Mouse (Mus musculus) G1E-ER4 (cell line): ENCODE data around the gene Olfr1394. TPM values are rescaled to one million over a fixed set of nuclear protein-coding genes. Genes with fewer than 3 reads are reported as not detected.

Experiments used
- GATA1 ChIP-seq: IDR thresholded peaks from one replicate; pipeline ENCODE4 v1.8.0; 2012; ENCODE audit warnings: low read length, inconsistent platforms
- polyA plus RNA-seq: library from polyadenylated mRNA; stranded (reverse); fragments of >175 nt; gene quantifications from 2 replicates; pipeline ENCODE4 v1.2.3, GENCODE M21; 2012

Olfr1394 gene
- polyA plus RNA-seq, 1 experiment: not detected

DNA sequence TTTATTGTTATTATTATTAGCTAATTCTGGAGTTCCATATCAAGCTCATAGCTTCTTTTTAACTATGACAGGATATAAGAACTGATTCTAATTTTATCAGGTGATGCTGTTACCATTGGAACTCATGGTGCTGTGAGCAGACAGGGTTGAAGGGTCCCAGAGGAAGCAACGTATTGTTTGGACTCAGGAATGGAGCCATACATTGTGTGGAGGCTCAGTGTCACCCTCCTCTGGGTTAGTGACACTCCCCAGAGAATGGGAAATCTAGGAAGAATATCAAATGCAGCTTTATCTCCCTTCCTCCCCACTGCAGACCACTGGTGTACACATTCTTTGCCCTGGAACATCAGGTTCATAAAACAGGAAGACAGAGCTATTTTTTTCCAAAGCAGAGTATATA lies 29.0 kb downstream of the Olfr1394 start:
- no peak for TF ChIP-seq GATA1

DNA sequence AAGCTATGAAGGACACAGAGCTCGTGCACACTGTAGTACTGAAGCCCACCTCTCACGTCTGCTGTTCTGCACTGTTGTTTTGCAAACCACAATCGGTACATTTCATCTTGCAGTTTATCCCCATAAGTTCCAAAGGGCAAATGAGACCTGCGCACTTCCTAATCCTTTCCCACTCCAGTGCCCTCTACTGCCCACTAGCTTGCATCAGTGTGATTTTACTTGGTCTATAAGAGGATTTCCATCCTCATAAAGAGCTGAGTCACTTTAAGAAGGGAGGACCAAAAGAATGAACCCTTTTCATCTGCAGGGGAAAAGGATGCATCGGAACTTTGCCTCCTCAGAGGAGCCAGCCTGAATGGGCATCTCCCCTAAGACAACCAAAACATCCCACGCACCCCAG lies 32.3 kb downstream of the Olfr1394 start:
- no peak for TF ChIP-seq GATA1

DNA sequence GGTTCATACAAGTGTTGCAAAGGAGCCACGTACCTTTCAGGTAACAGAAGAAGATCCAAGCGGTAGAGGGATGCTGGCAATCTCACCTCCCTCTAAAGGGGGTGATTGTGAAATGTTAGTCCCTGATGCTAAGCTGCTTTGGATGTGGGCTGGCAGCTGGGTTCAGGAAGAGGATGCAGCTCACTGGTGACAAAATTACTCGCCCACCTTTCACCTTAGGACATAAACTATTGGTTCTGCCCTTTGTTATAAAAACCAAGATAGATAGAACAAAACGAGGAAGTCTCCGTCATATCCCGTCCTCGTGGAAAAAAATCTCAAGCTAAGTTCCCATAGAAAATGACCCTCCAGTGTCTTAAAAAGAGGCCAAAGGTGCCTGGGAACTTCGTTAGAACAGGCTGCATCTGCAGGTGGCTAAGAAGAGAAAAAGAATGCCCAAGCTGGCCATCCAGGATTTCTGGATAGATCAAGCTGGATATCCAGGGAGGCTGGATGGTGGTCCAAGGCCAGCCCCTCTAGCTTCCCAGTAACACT lies 32.8 kb downstream of the Olfr1394 start, which contains the start of gene Btnl9:
Gene Btnl9, minus strand, starts transcription at position 205 of the 534 bp plus-strand sequence.
- no peak for TF ChIP-seq GATA1

DNA sequence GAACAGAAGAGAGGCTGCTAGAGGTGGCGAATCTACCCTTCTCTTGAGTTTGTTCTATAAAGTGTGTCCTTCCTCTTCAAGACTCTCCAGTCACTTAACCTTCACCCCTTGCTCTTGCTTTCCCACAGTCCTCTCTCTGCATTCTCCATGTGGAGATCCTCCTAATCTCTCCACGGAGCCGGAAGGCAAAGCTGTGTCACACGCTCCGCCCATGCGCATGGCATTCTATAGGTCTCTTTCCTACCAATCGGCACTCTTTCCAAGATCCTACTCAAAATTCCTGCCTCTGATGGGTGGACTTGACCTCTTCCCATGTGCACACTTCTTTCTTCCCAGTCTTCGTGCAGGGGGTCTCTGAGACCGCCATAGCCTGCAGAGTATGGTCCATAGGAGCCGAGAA lies 33.5 kb downstream of the Olfr1394 start:
- no peak for TF ChIP-seq GATA1

DNA sequence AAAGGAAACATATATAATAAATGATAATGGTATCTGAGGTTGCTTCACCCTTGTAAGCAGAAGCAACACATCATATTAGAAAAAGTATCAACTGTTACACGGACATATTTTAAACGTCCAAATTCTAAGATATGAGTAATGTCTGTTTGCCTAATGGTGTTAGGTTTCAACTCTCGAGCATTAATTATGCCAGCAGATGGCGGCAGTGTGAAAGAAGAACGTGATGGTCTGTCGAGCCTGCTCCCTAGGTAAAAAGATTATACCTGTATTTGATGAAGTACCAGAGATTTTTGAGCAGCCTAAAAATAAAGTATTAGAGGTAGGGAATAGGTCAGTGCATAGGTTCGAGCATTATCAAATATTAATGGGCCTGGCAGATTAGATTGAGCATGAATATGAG lies 35.6 kb downstream of the Olfr1394 start:
- TF ChIP-seq GATA1: no peak

DNA sequence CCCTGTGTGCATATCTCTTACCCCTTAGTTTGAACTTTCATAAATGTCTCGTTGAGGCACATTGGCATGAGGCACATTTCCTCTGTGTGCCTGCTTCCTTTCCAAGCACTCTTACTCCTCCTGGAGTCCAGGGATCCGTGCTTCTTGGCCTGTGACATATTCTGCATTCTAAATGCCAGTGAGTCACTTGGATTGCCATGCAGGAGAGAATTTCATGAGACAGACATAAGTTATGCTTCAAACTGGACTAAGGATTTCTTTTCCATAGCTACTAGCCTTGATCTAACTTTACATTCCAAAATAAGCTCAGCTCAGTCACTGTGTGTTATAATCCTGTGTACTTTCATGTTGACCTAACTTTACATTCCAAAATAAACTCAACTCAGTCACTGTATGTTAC lies 36.9 kb downstream of the Olfr1394 start:
- no peak for TF ChIP-seq GATA1

DNA sequence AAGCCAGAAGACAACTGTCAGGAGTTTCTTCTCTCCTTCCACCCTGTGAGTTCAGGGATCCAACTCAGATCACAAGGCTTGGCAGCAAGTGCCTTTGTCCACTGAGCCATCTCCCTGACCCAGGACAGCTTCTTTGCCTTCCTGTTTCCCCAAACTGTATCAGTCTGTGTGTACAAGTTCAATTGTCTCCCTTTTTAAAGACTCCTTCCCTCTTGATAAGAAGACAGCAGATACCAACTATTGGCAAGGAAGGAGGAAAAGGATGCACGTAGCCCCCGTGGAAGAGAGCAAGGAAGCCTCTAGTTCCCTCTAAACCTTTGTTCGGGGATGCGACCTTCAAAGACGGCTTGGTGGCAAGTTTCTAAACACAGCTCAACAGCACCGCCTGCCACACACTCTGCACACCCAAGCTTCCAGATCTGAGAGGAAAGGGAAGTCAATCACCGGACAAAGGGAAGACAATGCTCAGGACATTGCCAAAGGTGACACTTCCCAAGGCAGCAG lies 41.7 kb downstream of the Olfr1394 start:
- no peak for TF ChIP-seq GATA1

DNA sequence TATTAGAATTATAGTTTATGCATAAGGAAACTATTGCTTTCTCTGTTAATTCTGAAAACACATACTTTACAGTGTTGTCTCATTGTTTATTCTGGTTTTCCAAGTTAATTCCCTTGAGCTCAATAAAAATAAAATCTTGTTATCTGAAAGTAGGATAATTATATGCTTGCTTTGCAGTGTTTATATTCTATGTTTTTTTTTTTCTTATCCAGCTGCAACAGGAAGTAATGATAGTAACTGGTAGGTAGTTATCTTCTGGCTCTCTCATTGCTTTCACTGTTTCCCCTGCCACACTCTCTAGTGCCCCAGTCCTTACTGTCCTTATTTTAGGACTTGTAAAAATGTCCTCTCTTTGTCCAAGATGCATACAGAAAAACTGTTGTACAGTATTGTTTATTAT lies 46.5 kb downstream of the Olfr1394 start:
- no peak for TF ChIP-seq GATA1

DNA sequence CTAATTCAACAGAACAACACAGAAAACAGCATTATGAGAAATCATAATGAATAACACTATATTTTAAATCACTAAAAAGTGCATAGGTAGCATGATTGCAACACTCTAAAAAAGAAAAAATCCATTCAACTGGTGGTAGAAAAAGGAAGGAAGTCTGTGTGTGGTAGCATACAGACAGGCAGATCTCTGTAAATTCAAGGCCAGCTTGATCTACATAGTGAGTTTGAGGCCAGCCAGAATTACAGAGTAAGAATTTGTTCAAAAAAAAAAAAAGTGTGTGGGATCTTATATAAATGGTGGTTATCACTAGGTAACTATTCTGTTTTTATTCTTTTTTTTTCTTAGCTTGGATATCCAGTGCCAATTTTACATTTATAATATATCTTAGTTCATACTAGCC lies 47.0 kb downstream of the Olfr1394 start:
- no peak for TF ChIP-seq GATA1

DNA sequence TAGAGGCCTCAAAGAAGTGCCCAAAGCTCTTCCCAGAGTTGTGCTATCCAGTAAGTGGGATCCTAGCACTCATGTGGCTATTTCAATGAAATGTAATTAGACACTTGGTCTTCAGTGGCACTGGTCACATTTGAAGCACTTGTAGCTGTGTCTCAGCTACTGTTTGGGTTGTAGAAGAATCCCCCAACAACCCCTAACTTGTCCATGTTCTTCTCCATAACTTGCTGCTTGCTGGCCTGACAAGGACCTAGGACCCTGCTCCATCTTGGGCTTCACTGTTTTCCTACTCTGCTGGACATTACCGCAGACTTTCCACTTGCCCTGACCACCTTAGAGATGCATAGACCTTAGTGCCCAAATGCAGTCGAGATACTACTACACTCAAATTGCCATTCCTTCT lies 47.9 kb downstream of the Olfr1394 start:
- no peak for TF ChIP-seq GATA1

DNA sequence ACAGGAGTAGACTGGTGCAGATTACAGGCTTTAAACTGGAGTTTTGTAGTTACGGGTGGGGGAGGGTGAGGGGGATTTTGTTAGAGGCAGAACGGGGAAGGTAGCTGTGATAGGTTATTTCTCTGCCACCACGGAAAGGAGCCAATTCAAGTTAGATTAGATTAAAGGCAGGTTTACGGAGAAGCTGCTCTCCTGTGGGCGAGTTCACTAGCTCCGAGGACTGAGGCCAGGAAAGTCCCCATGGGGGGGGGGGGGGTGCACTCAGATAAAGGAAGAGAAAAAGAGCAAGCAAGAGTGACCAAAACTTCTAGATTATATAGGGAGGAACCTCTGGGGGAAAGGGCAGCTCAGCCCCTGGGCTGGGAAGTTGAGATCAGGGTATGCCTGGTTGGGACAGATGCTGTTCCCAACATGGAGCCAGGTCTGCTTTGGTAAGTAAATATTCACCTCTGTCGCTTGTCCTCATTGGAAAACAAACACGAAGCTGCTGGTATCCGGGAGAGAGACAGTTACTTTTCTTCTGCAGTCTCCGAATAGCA lies 48.4 kb downstream of the Olfr1394 start:
- no peak for TF ChIP-seq GATA1

DNA sequence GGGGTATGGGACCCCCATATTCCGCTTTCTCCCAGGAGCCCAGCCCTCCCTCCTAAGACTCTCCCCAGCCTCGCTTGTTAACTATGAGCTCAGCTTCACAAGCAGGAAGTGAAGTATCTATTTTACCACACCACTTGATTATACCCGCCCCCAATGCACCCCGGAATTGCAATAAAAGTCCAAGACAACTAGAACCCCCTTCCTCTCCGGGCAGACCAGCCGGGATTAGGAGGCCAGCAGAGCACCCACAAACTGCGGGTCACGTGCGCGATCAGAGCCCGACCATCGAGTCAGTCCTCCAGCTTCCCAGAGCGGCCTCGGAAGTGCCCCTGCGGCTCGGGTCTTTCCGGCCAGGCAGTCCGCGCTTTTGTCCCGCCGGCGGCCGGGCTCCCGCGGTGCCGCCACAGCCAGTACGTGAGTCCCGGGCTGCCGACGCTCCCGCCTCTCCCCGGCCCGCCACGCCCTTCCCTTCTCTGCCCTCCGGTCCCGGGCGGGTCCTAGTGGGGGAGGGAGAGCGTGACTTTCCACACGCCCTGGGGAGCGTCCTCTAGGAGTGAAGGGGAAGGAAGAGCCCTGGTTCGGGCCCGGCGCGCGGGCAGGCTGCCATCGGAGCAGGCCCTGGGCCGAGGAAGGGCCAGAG lies 49.1 kb downstream of the Olfr1394 start, which contains the start of gene Zfp62:
Gene Zfp62, plus strand, starts transcription at position 164 of the 640 bp plus-strand sequence.
- TF ChIP-seq GATA1: no peak

DNA sequence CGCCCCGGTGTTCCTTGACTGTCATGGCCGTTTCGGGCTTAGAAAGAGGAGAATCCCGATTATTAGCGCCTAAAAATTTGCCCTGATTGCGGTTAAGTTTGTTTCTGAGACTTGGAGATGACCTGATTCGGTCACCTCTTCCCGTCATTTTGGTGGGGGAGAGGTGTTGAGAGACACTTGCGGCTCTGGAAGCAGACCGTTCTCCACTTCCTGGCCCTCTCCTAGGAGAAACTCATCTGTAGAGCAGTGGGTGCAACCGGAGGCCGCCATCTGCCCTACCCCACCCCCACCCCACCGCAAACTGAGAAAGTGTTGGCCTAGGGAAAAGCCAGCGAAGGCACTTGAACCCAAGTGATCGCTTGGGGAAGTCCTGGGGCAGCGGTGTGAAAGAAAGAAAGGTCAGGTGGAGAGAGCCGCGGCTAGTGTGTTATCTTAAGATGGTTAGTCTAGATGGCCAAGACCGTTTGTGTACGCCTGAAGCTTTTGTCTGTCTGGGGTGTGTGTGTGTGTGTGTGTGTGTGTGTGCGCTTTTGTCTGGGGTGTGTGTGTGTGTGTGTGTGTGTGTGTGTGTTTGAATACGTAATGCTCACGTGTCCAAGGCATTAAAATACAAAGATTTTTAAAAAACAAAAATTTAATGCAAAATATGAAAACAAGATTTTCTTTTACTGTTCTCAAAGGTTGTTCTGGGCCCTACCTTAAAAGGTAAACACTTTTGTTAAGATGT lies 49.8 kb downstream of the Olfr1394 start:
- no peak for TF ChIP-seq GATA1

DNA sequence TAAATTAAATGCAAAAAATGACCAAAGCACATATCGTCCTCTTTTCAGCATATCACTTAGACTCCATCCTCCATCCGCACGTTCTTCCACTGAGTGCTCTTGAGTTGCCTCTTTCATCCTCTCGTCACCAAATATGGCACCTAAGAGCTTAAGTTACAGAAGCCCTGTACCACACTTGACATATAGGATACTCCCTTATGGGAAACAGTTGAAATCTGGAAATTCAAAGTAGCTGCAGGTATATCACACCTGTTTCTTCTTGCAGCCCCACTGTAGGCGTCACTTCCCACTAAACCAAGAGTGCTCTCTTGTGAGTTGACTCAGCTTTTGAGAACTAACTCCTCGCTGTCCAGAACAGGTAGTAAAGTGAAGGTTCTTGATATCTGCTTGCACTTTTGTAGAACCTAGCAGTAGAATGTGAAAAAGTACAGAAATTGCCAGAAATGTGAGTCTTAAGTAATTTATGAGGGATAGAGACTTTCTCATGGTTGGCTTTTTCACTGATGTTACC lies 51.0 kb downstream of the Olfr1394 start:
- TF ChIP-seq GATA1: no peak

DNA sequence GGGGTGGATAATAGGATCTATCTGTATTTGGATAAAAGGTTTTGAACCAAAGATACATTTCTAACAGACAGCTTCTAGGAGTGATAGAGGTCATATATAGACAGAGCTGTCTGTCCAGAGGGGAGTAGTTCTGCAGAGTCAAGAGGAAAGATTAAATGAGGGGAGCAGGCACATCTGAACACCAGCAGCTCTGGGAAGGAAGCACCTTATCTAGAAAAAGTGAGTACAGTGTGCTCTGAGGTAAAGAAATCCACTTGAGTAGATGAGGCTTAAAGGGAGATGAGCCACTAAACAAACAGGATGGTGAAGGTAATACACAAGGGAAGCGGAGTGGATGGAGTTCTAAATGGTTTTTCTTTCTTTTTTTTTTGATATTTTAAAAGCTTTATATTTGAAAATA lies 53.3 kb downstream of the Olfr1394 start:
- TF ChIP-seq GATA1: no peak

Other genes starting within 250 kb of the Olfr1394 start
- 0.10 and 0.23 TPM in 2 replicates for gene Psme2b, start 208.2 kb upstream of the Olfr1394 start, polyA plus RNA-seq
- gene Olfr56, start 175.5 kb upstream of the Olfr1394 start, polyA plus RNA-seq: 0.02 and 0.03 TPM in 2 replicates
- gene 9930111J21Rik1, start 175.0 kb upstream of the Olfr1394 start, polyA plus RNA-seq: not detected in 2 replicates
- gene Gm12185, start 162.2 kb upstream of the Olfr1394 start, polyA plus RNA-seq: not detected in 2 replicates
- 0.04 and 0.06 TPM in 2 replicates for gene Tgtp1, start 160.2 kb upstream of the Olfr1394 start, polyA plus RNA-seq
- gene 9930111J21Rik2, start 103.1 kb upstream of the Olfr1394 start, polyA plus RNA-seq: 0.01 and 0.02 TPM in 2 replicates
- 0.59 and 0.72 TPM in 2 replicates for gene Tgtp2, start 90.2 kb upstream of the Olfr1394 start, polyA plus RNA-seq
- gene Ifi47, start 77.8 kb upstream of the Olfr1394 start, polyA plus RNA-seq: 0.44 and 0.90 TPM in 2 replicates
- not detected in 2 replicates for gene Olfr1396, start 39.5 kb upstream of the Olfr1394 start, polyA plus RNA-seq
- gene Olfr1395, start 12.1 kb upstream of the Olfr1394 start, polyA plus RNA-seq: not detected in 2 replicates
- not detected in 2 replicates for gene Btnl9, start 32.8 kb downstream of the Olfr1394 start, polyA plus RNA-seq
- gene Zfp62, start 48.9 kb downstream of the Olfr1394 start, polyA plus RNA-seq: 6.1 and 8.3 TPM in 2 replicates
- 44.7 and 51.8 TPM in 2 replicates for gene Mgat1, start 89.8 kb downstream of the Olfr1394 start, polyA plus RNA-seq
- gene Olfr1393, start 123.9 kb downstream of the Olfr1394 start, polyA plus RNA-seq: not detected in 2 replicates
- gene Olfr1392, start 130.9 kb downstream of the Olfr1394 start, polyA plus RNA-seq: not detected in 2 replicates
- gene Olfr10, start 150.4 kb downstream of the Olfr1394 start, polyA plus RNA-seq: not detected in 2 replicates
- not detected in 2 replicates for gene Olfr1391, start 168.4 kb downstream of the Olfr1394 start, polyA plus RNA-seq
- not detected in 2 replicates for gene Olfr1390, start 180.8 kb downstream of the Olfr1394 start, polyA plus RNA-seq